Mouse (Mus musculus): Measurements from ENCODE around the gene Def8. TPM values are rescaled to one million over a fixed set of nuclear protein-coding genes. Genes with fewer than 3 reads are reported as not detected.

The Def8 gene
- polyA plus RNA-seq, 1 experiment from 2014 or later, result 46.3 TPM

GRCm38 (mm10) chr8:123498963-123499362 lies 75.6 kb downstream of the Def8 start:
- Histone ChIP-seq H3K9ac (ENCODE audit: low read length) (no peak overlapping the region), H3K36me3 (ENCODE audit: control insufficient read depth, insufficient read depth, low read length) (peaks cover 24% of the 10 kb centered on the region), H3K27me3 (ENCODE audit: control insufficient read depth, insufficient read depth, low read length) (no peaks in the 10 kb centered on the region), H3K4me1 (replicated peaks; ENCODE audit: control insufficient read depth, insufficient read depth, low read length) (no peaks in the 10 kb centered on the region), H3K9me3 (ENCODE audit: control insufficient read depth, low read length) (no peaks in the 10 kb centered on the region; the same call in 1 of the 2 replicates), H3K4me3 (ENCODE audit: low read depth, low read length) (no peak overlapping the region), H3K27ac (ENCODE audit: low read depth, low read length) (no peak overlapping the region), H3K4me2 (ENCODE audit: low read depth, low read length, severe bottlenecking) (no peak overlapping the region)
- no peak for ATAC-seq (replicated peaks; ENCODE audit: low FRiP score)
- WGBS, result 91% methylated on average over 11 of the region's 11 CpGs
- no peak for DNase-seq (ENCODE audit: low spot score)

GRCm38 (mm10) chr8:123499556-123499955 lies 76.2 kb downstream of the Def8 start:
- H3K36me3 ChIP-seq (ENCODE audit: control insufficient read depth, insufficient read depth, low read length), result peaks cover 22% of the 10 kb centered on the region
- H3K4me2 ChIP-seq (ENCODE audit: low read depth, low read length, severe bottlenecking), result no peak overlapping the region
- no peak overlapping the region for H3K4me3 ChIP-seq (ENCODE audit: low read depth, low read length)
- H3K27ac ChIP-seq (ENCODE audit: low read depth, low read length), result no peak overlapping the region
- H3K9ac ChIP-seq (ENCODE audit: low read length), result no peak overlapping the region
- 91% methylated on average over 11 of the region's 11 CpGs for WGBS
- H3K4me1 ChIP-seq (replicated peaks; ENCODE audit: control insufficient read depth, insufficient read depth, low read length), result no peaks in the 10 kb centered on the region
- DNase-seq (ENCODE audit: low spot score), result no peak
- H3K27me3 ChIP-seq (ENCODE audit: control insufficient read depth, insufficient read depth, low read length), result no peaks in the 10 kb centered on the region
- no peaks in the 10 kb centered on the region; the same call in 1 of the 2 replicates for H3K9me3 ChIP-seq (ENCODE audit: control insufficient read depth, low read length)
- ATAC-seq (replicated peaks; ENCODE audit: low FRiP score), result no peak

- Histone ChIP-seq H3K4me3 (ENCODE audit: low read depth, low read length) (no peak overlapping the region), H3K9ac (ENCODE audit: low read length) (no peak overlapping the region), H3K4me1 (replicated peaks; ENCODE audit: control insufficient read depth, insufficient read depth, low read length) (no peaks in the 10 kb centered on the region), H3K27ac (ENCODE audit: low read depth, low read length) (no peak overlapping the region), H3K27me3 (ENCODE audit: control insufficient read depth, insufficient read depth, low read length) (no peaks in the 10 kb centered on the region), H3K36me3 (ENCODE audit: control insufficient read depth, insufficient read depth, low read length) (peaks cover 17% of the 10 kb centered on the region), H3K4me2 (ENCODE audit: low read depth, low read length, severe bottlenecking) (no peak overlapping the region), H3K9me3 (ENCODE audit: control insufficient read depth, low read length) (no peaks in the 10 kb centered on the region; the same call in 1 of the 2 replicates)
- DNase-seq (ENCODE audit: low spot score), result no peak
- no peak for ATAC-seq (replicated peaks; ENCODE audit: low FRiP score)
- WGBS, result 95% methylated on average over 5 of the region's 5 CpGs
These were observed 78.9 kb downstream of the Def8 start for GRCm38 (mm10) chr8:123502192-123502591.

GRCm38 (mm10) chr8:123503801-123504467 lies 80.6 kb downstream of the Def8 start:
- 98% methylated on average over 6 of the region's 6 CpGs for WGBS
- Histone ChIP-seq H3K9ac (ENCODE audit: low read length) (no peak overlapping the region), H3K36me3 (ENCODE audit: control insufficient read depth, insufficient read depth, low read length) (peaks cover 17% of the 10 kb centered on the region), H3K27me3 (ENCODE audit: control insufficient read depth, insufficient read depth, low read length) (no peaks in the 10 kb centered on the region), H3K27ac (ENCODE audit: low read depth, low read length) (no peak overlapping the region), H3K4me2 (ENCODE audit: low read depth, low read length, severe bottlenecking) (no peak overlapping the region), H3K9me3 (ENCODE audit: control insufficient read depth, low read length) (no peaks in the 10 kb centered on the region; the same call in 1 of the 2 replicates), H3K4me3 (ENCODE audit: low read depth, low read length) (no peak overlapping the region), H3K4me1 (replicated peaks; ENCODE audit: control insufficient read depth, insufficient read depth, low read length) (no peaks in the 10 kb centered on the region)
- ATAC-seq (replicated peaks; ENCODE audit: low FRiP score) (no peak), DNase-seq (ENCODE audit: low spot score) (no peak)

GRCm38 (mm10) chr8:123504591-123505195 lies 81.4 kb downstream of the Def8 start:
- Histone ChIP-seq H3K9ac (ENCODE audit: low read length) (no peak overlapping the region), H3K4me1 (replicated peaks; ENCODE audit: control insufficient read depth, insufficient read depth, low read length) (no peaks in the 10 kb centered on the region), H3K4me2 (ENCODE audit: low read depth, low read length, severe bottlenecking) (no peak overlapping the region), H3K27ac (ENCODE audit: low read depth, low read length) (no peak overlapping the region), H3K4me3 (ENCODE audit: low read depth, low read length) (no peak overlapping the region), H3K9me3 (ENCODE audit: control insufficient read depth, low read length) (no peaks in the 10 kb centered on the region; the same call in 1 of the 2 replicates), H3K36me3 (ENCODE audit: control insufficient read depth, insufficient read depth, low read length) (peaks cover 17% of the 10 kb centered on the region), H3K27me3 (ENCODE audit: control insufficient read depth, insufficient read depth, low read length) (no peaks in the 10 kb centered on the region)
- DNase-seq (ENCODE audit: low spot score) (no peak), ATAC-seq (replicated peaks; ENCODE audit: low FRiP score) (no peak)
- 92% methylated on average over 9 of the region's 9 CpGs for WGBS

GRCm38 (mm10) chr8:123505267-123505666 lies 81.9 kb downstream of the Def8 start:
- WGBS, result 86% methylated on average over 4 of the region's 4 CpGs
- DNase-seq (ENCODE audit: low spot score), result no peak
- no peak overlapping the region for H3K4me3 ChIP-seq (ENCODE audit: low read depth, low read length)
- no peaks in the 10 kb centered on the region; the same call in 1 of the 2 replicates for H3K9me3 ChIP-seq (ENCODE audit: control insufficient read depth, low read length)
- ATAC-seq (replicated peaks; ENCODE audit: low FRiP score), result no peak
- H3K4me1 ChIP-seq (replicated peaks; ENCODE audit: control insufficient read depth, insufficient read depth, low read length), result no peaks in the 10 kb centered on the region
- H3K9ac ChIP-seq (ENCODE audit: low read length), result no peak overlapping the region
- peaks cover 15% of the 10 kb centered on the region for H3K36me3 ChIP-seq (ENCODE audit: control insufficient read depth, insufficient read depth, low read length)
- no peak overlapping the region for H3K27ac ChIP-seq (ENCODE audit: low read depth, low read length)
- H3K4me2 ChIP-seq (ENCODE audit: low read depth, low read length, severe bottlenecking), result no peak overlapping the region
- no peaks in the 10 kb centered on the region for H3K27me3 ChIP-seq (ENCODE audit: control insufficient read depth, insufficient read depth, low read length)

- Histone ChIP-seq H3K27ac (ENCODE audit: low read depth, low read length) (no peak overlapping the region), H3K4me2 (ENCODE audit: low read depth, low read length, severe bottlenecking) (no peak overlapping the region), H3K9me3 (ENCODE audit: control insufficient read depth, low read length) (no peaks in the 10 kb centered on the region; the same call in 1 of the 2 replicates), H3K36me3 (ENCODE audit: control insufficient read depth, insufficient read depth, low read length) (peaks cover 15% of the 10 kb centered on the region), H3K27me3 (ENCODE audit: control insufficient read depth, insufficient read depth, low read length) (no peaks in the 10 kb centered on the region), H3K4me1 (replicated peaks; ENCODE audit: control insufficient read depth, insufficient read depth, low read length) (no peaks in the 10 kb centered on the region), H3K9ac (ENCODE audit: low read length) (no peak overlapping the region), H3K4me3 (ENCODE audit: low read depth, low read length) (no peak overlapping the region)
- 91% methylated on average over 9 of the region's 9 CpGs for WGBS
- no peak for DNase-seq (ENCODE audit: low spot score)
- ATAC-seq (replicated peaks; ENCODE audit: low FRiP score), result no peak
These were observed 82.4 kb downstream of the Def8 start for GRCm38 (mm10) chr8:123505695-123506094.

GRCm38 (mm10) chr8:123507153-123507552 lies 83.8 kb downstream of the Def8 start:
- Histone ChIP-seq H3K4me2 (ENCODE audit: low read depth, low read length, severe bottlenecking) (no peak overlapping the region), H3K27me3 (ENCODE audit: control insufficient read depth, insufficient read depth, low read length) (no peaks in the 10 kb centered on the region), H3K4me1 (replicated peaks; ENCODE audit: control insufficient read depth, insufficient read depth, low read length) (no peaks in the 10 kb centered on the region), H3K9me3 (ENCODE audit: control insufficient read depth, low read length) (no peaks in the 10 kb centered on the region; the same call in 1 of the 2 replicates), H3K9ac (ENCODE audit: low read length) (no peak overlapping the region), H3K4me3 (ENCODE audit: low read depth, low read length) (no peak overlapping the region), H3K36me3 (ENCODE audit: control insufficient read depth, insufficient read depth, low read length) (peaks cover 15% of the 10 kb centered on the region), H3K27ac (ENCODE audit: low read depth, low read length) (no peak overlapping the region)
- no peak for DNase-seq (ENCODE audit: low spot score)
- no peak for ATAC-seq (replicated peaks; ENCODE audit: low FRiP score)
- WGBS, result 96% methylated on average over 5 of the region's 5 CpGs
